Mouse (Mus musculus) left cerebral cortex, adult 11 months (tissue): ENCODE results near the gene Slc22a17.

Source experiments
- DNase-seq: peaks from one replicate; pipeline ENCODE4 v3.0.0; 2022; ENCODE audit warnings: low spot score

Slc22a17 gene

DNA sequence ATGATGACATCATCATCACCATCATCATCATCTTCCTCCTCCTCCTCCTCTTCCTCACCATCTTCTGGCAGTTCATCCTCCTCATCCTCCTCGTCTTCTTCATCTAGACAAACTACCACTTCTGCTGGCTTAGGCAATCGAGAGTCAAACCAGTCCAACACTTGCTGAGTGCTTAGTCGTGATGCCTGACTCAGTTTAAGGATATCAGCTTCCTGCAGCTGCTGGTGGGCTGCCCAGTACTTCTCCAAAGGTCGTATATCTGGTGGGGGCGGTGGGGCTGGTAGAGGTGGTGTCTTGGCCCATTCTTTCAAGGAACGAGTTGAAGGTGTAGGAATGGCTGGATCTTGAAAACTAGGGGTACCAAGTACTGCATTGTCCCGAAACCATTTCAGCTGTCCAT, 56.2 kb downstream of the Slc22a17 start:
- no peak for DNase-seq
